Mouse (Mus musculus) skeletal muscle tissue, adult 2 months (tissue): Measurements from ENCODE around the gene Lipf.

Experiments used
- DNase-seq: peaks from one replicate; pipeline ENCODE4 v3.0.0-alpha.2; 2012; ENCODE audit warnings: low read depth, low spot score

The Lipf gene

DNA sequence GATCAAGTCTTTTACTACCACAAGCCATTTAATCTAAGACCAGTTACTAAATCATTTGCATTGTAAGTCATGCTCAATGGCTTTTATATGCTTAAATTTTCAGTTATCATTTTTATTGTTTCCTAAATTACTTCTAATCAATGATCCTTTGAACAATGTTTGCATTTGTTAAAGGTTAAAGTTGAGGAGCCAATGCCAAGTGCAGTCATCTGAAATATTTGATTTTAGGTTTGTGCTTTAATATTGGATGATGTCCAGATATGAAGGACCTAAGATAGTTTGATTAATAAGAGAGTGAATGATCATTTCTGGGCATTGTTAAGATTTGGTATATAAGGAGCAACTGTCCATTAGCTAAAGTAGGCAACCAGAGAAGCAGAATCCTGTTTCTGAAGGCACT lies at the start of gene Lipf:
Gene Lipf (plus strand): TSS at position 301 of the 400 bp plus-strand sequence.
- no peak for DNase-seq

DNA sequence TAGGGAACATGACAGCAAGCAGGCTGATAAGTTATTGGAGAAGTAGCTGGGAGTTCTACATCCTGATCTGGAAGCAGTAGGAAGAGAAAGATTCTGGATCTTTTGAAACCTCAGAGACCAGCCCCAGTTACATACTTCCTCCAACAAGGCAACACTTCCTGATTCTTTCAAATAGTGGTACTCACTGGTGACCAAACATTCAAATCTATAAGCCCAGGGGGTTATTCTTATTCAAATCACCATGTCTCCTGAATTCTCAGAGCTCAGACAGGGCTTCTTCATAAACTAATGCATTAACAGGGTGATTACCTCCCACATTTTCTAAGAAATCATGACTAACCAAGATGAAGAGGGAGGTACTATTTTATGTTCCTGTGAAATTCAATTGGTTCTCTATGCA lies 36.9 kb upstream of the Lipf start:
- no peak for DNase-seq

- DNase-seq, result no peak
Measured at GRCm38 (mm10) chr19:33979007-33979406, 18.0 kb downstream of the Lipf start.

GRCm38 (mm10) chr19:33983043-33983442 lies 22.1 kb downstream of the Lipf start:
- no peak for DNase-seq

GRCm38 (mm10) chr19:34008002-34008401 lies 47.0 kb downstream of the Lipf start, which contains the start of gene Lipk:
TSS of gene Lipk (plus strand) at chr19:34008290.
- no peak for DNase-seq

DNA sequence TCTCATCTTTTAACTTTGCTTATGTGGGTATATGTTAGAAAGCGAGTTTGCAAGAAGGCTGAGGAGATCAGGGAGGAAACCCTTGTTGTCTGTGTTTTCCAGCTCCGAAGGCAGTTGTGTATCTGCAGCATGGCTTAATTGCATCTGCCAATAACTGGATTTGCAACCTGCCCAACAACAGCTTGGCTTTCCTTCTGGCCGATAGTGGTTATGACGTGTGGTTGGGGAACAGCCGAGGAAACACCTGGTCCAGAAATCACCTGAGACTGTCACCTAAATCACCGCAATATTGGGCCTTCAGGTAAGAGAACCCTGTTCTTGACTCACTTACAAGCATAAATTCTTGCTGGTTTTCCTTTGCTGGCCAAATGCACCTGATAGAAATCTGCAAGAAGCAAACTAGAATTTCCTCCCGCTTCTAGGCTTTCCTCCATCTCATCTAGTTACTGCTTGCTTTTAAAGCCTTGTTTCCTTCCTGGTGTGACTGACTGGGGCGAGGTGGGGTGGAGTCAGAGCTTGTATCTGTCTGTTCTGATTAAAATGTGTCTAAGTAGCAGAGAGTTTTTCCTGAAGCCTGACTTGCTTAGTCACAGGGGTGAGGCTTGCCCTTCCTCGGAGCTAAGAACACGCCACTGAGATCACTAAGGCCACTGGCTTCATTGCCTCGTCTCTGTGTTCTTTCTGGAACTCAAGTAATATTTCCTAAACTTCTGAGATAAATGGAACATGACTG lies 60.6 kb downstream of the Lipf start:
- DNase-seq, result no peak

DNA sequence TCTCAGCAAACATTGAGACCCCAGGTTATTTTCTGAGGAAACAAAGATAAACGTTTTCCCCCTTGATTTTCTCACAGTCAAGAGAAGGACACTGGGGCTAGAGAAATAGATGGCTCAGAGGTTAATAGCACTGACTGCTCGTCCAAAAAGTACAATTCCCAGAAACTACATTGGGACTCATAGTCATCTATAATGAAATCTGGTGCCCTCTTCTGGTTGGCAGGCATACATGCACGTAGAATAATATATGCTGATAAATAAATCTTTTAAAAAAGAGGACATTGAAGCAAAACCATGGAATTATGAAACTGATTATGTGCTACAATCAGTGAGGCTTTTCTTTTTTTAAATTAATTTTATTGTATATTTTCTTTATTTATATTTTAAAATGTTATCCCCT lies 61.8 kb downstream of the Lipf start:
- DNase-seq, result no peak
